Mouse (Mus musculus) kidney, postnatal 0 days (tissue): ENCODE results near the gene Dcun1d5. TPM values are rescaled to one million over a fixed set of nuclear protein-coding genes. Genes with fewer than 3 reads are reported as not detected.
A peak's percentile ranks its signal among the peaks of the same experiment; 100 is the strongest.
"Not testable (repeated sequence)": the region's sequence is repeated elsewhere in the genome, so short reads cannot be mapped to it uniquely, and the experiment has no call there.

ENCODE experiments used
- ATAC-seq: fragments of 200-750 bp; cut with Nextera tagmentation; replicated peaks from 2 replicates; pipeline ENCODE4 v1.8.0; 2017; ENCODE audit warnings: low read depth, moderate number of reproducible peaks, moderate TSS enrichment, moderate library complexity; ENCODE audit not compliant: low FRiP score
- DNase-seq: peaks from one replicate; pipeline ENCODE4 v3.0.0-alpha.2; 2016; ENCODE audit warnings: low spot score
- H3K27ac ChIP-seq: fragments of 300-500 bp; sonication (generic); 2 replicates; pipeline ENCODE4 v1.5.1; 2014; ENCODE audit warnings: mild to moderate bottlenecking
- H3K27me3 ChIP-seq: fragments of 300-500 bp; sonication (generic); 2 replicates; pipeline ENCODE4 v1.6.1; 2014; ENCODE audit warnings: low read length, mixed read lengths; ENCODE audit not compliant: insufficient read depth
- H3K36me3 ChIP-seq: fragments of 300-500 bp; sonication (generic); 2 replicates; pipeline ENCODE4 v1.6.1; 2014; ENCODE audit warnings: low read length, mixed read lengths; ENCODE audit not compliant: insufficient read depth
- H3K4me1 ChIP-seq: fragments of 300-500 bp; sonication (generic); replicated peaks from 2 replicates; pipeline ENCODE4 v1.6.1; 2014; ENCODE audit warnings: antibody characterized with exemption, low read length, mixed read lengths; ENCODE audit not compliant: insufficient read depth
- H3K4me2 ChIP-seq: fragments of 300-500 bp; sonication (generic); 2 replicates; pipeline ENCODE4 v1.6.1; 2014; ENCODE audit warnings: mild to moderate bottlenecking, low read length, moderate library complexity, mixed read lengths
- H3K4me3 ChIP-seq: fragments of 300-500 bp; sonication (generic); replicated peaks from 2 replicates; pipeline ENCODE4 v1.5.1; 2014; ENCODE audit warnings: low read depth, low read length
- H3K9ac ChIP-seq: fragments of 300-500 bp; sonication (generic); 2 replicates; pipeline ENCODE4 v1.6.1; 2014; ENCODE audit warnings: low read depth, low read length
- H3K9me3 ChIP-seq: fragments of 300-500 bp; sonication (generic); replicated peaks from 2 replicates; pipeline ENCODE4 v1.6.1; 2016; ENCODE audit warnings: low read length, inconsistent platforms, mixed read lengths
- CTCF ChIP-seq: IDR thresholded peaks from 2 replicates; pipeline ENCODE4 v1.5.1; 2016; ENCODE audit warnings: antibody characterized with exemption, low read depth, mild to moderate bottlenecking, moderate library complexity
- WGBS: fragments of 180-500 bp; shearing (Covaris S2); extraction: QIAGEN DNeasy Blood & Tissue Kit; methylation state at CpG from one replicate; pipeline ENCODE4 v1.1.7; 2014; 5-methylcytosine and 5-hydroxymethylcytosine counted together
- polyA plus RNA-seq: library from polyadenylated mRNA; unstranded; fragments of >200 nt; fragmentation: Nextera tagmentation; extraction: Ambion mirVana; gene quantifications from 2 replicates; pipeline ENCODE4 v1.2.1, GENCODE M21; 2015

Gene Dcun1d5
- polyA plus RNA-seq, 1 experiment from 2014 or later: 139 TPM

GRCm38 (mm10) chr9:7173756-7174155, 10.6 kb upstream of the Dcun1d5 start:
- Histone ChIP-seq H3K4me3 (no peak overlapping the region), H3K9me3 (no peaks in the 10 kb centered on the region), H3K27me3 (no peaks in the 10 kb centered on the region), H3K4me2 (no peak overlapping the region), H3K9ac (no peak overlapping the region), H3K4me1 (no peaks in the 10 kb centered on the region), H3K36me3 (0 out of 2 replicates have a peak, but pooled peaks cover 4% of the 10 kb centered on the region), H3K27ac (no peak overlapping the region)
- ATAC-seq (no peak), DNase-seq (no peak)
- no peak for TF ChIP-seq CTCF
- 93% methylated on average over 1 of the region's 1 CpGs for WGBS

DNA sequence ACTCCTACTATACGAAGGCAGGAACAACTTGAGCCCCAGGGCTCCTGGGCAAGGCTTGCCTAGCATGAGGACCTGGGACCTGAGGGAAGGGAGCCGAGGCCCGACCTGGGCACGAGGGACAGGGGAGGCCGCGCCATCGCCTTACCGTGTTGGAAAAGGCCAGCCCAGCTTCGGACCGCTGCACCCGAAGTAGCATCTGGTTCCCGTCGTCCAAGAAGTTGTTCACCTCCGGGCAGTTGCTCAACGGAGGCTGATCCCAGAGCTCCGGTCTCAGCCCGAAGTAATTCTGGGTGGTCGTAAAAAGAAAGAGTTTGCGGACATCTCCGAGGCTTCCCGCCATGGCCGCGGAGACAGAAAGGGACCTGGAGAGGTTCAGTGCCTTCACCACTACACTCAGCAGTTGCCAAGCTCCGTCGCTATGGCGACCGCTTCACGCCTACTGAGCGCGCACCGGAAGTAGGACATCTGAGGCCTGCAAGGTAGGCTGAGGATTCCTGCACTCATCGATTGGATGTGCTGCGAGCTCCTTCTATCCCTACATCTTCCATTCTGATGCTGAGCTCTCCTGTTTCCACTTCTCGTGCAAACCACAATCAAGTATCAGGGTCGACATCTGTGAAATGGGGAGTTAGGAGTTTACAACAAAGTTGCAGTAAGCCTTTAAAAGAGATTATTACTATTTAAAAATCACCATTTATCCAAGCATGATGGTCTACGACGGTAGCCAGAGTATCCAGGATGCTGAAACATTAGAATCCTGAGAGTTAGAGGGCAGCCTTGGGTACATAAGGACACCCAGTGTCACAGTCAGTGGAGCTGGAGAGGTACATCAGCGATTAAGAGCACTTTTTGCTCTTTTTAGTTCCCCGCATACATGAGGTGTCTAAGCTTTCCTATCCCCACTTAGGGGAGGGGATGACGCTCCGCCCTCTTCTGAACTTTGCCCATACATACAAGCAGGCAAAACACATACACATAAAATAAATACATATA, 7.4 kb upstream of the Dcun1d5 start:
- Histone ChIP-seq H3K27ac (peak overlapping the region; percentile 63; the same call in 1 of the 2 replicates), H3K4me3 (peak overlapping the region; percentile 56), H3K4me2 (peak overlapping the region; percentile 89), H3K27me3 (no peaks in the 10 kb centered on the region), H3K36me3 (0 out of 2 replicates have a peak, but pooled peaks cover 4% of the 10 kb centered on the region), H3K9ac (peak overlapping the region; percentile 70), H3K4me1 (no peaks in the 10 kb centered on the region), H3K9me3 (no peaks in the 10 kb centered on the region)
- ATAC-seq: peak; percentile 100
- no peak for TF ChIP-seq CTCF
- DNase-seq: peak; percentile 94
- WGBS: 9% methylated on average over 41 of the region's 41 CpGs

- Histone ChIP-seq H3K4me3 (peak overlapping the region; percentile 91), H3K36me3 (no peaks in the 10 kb centered on the region), H3K9ac (peak overlapping the region; percentile 94), H3K27ac (peak overlapping the region; percentile 95), H3K4me2 (peak overlapping the region; percentile 77), H3K9me3 (no peaks in the 10 kb centered on the region), H3K4me1 (no peaks in the 10 kb centered on the region), H3K27me3 (no peaks in the 10 kb centered on the region)
- DNase-seq (peak; percentile 38), ATAC-seq (peak; percentile 66)
- no peak for TF ChIP-seq CTCF
- 0% methylated on average over 25 of the region's 31 CpGs for WGBS
Measured at GRCm38 (mm10) chr9:7184897-7185291, 574 bp downstream of the Dcun1d5 start.

GRCm38 (mm10) chr9:7190694-7191093, 6.4 kb downstream of the Dcun1d5 start:
- H3K4me1 ChIP-seq, H3K9me3 ChIP-seq, DNase-seq, H3K9ac ChIP-seq, H3K27ac ChIP-seq, H3K4me3 ChIP-seq, H3K27me3 ChIP-seq, H3K36me3 ChIP-seq, ATAC-seq, H3K4me2 ChIP-seq: not testable (repeated sequence)
- 100% methylated on average over 3 of the region's 3 CpGs for WGBS

GRCm38 (mm10) chr9:7216240-7216639, 31.9 kb downstream of the Dcun1d5 start:
- Histone ChIP-seq H3K27ac (no peak overlapping the region), H3K4me3 (no peak overlapping the region), H3K4me1 (no peaks in the 10 kb centered on the region), H3K36me3 (no peaks in the 10 kb centered on the region; the same call in 1 of the 2 replicates), H3K9ac (no peak overlapping the region), H3K9me3 (no peaks in the 10 kb centered on the region), H3K27me3 (no peaks in the 10 kb centered on the region), H3K4me2 (no peak overlapping the region)
- peak; percentile 75 for TF ChIP-seq CTCF
- DNase-seq (peak; percentile 67), ATAC-seq (no peak)
- WGBS: 49% methylated on average over 2 of the region's 2 CpGs

DNA sequence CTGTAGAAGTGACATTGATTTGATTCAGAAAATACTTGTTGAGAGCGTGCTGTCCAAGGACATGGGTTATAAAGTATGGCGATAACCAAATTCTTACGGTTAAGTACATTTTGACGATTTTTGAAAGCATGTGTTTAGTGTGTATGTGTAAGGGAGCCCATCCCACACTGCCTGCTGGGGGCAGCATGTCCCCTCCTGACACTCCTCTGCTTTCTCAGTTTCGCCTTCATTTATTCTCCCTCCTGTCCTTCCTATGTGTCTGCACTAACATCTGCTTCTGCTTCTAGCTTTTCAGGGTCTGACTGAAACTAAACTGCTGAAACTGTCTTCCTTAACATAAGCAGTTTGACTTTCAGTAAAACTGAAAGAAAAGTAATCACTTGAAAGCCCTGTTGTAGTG, 36.7 kb downstream of the Dcun1d5 start:
- Histone ChIP-seq H3K4me1 (no peaks in the 10 kb centered on the region), H3K36me3 (no peaks in the 10 kb centered on the region), H3K27ac (no peak overlapping the region), H3K9ac (no peak overlapping the region), H3K4me3 (no peak overlapping the region), H3K4me2 (no peak overlapping the region), H3K27me3 (no peaks in the 10 kb centered on the region), H3K9me3 (no peaks in the 10 kb centered on the region)
- TF ChIP-seq CTCF: peak; percentile 31; the same call in 1 of the 2 replicates
- 88% methylated on average over 5 of the region's 5 CpGs for WGBS
- ATAC-seq (no peak), DNase-seq (no peak)
